Mouse (Mus musculus) kidney, adult 11 months (tissue): ENCODE measurements around the gene Qpct.

Experiments
- DNase-seq: peaks from one replicate; pipeline ENCODE4 v3.0.0; 2022

The Qpct gene

GRCm38 (mm10) chr17:79051606-79052005 is at the start of gene Qpct:
Gene Qpct (plus strand): TSS chr17:79051906.
- no peak for DNase-seq

- DNase-seq: no peak
Observed at GRCm38 (mm10) chr17:79013625-79014024, 38.1 kb upstream of the Qpct start.

GRCm38 (mm10) chr17:79014911-79015685 is 36.6 kb upstream of the Qpct start:
- DNase-seq: no peak

- no peak for DNase-seq
Observed at GRCm38 (mm10) chr17:79015831-79016230, 35.9 kb upstream of the Qpct start.

GRCm38 (mm10) chr17:79018422-79018821 is 33.3 kb upstream of the Qpct start:
- no peak for DNase-seq

- no peak for DNase-seq
Observed at GRCm38 (mm10) chr17:79019726-79020207, 31.9 kb upstream of the Qpct start.

- DNase-seq: peak; percentile 56
Observed at GRCm38 (mm10) chr17:79020208-79020983, 31.3 kb upstream of the Qpct start, which contains the start of gene Prkd3. Gene Prkd3 (minus strand): TSS chr17:79020816.

GRCm38 (mm10) chr17:79020984-79021335 is 30.7 kb upstream of the Qpct start:
- DNase-seq: no peak

- no peak for DNase-seq
Observed at GRCm38 (mm10) chr17:79022746-79023145, 29.0 kb upstream of the Qpct start.

GRCm38 (mm10) chr17:79024544-79024943 is 27.2 kb upstream of the Qpct start:
- DNase-seq: no peak

GRCm38 (mm10) chr17:79029226-79029625 is 22.5 kb upstream of the Qpct start:
- DNase-seq: no peak

GRCm38 (mm10) chr17:79031569-79031968 is 20.1 kb upstream of the Qpct start:
- DNase-seq: no peak

- DNase-seq: no peak
Observed at GRCm38 (mm10) chr17:79032782-79033181, 18.9 kb upstream of the Qpct start.

- no peak for DNase-seq
Observed at GRCm38 (mm10) chr17:79039660-79040059, 12.0 kb upstream of the Qpct start.

GRCm38 (mm10) chr17:79043705-79044104 is 8.0 kb upstream of the Qpct start:
- no peak for DNase-seq

- peak; percentile 35 for DNase-seq
Observed at GRCm38 (mm10) chr17:79052088-79052812, 544 bp downstream of the Qpct start.

GRCm38 (mm10) chr17:79058271-79058670 is 6.6 kb downstream of the Qpct start:
- DNase-seq: no peak

- no peak for DNase-seq
Observed at GRCm38 (mm10) chr17:79060221-79060620, 8.5 kb downstream of the Qpct start.

GRCm38 (mm10) chr17:79064250-79064649 is 12.5 kb downstream of the Qpct start:
- no peak for DNase-seq

GRCm38 (mm10) chr17:79068581-79068980 is 16.9 kb downstream of the Qpct start:
- DNase-seq: no peak

- no peak for DNase-seq
Observed at GRCm38 (mm10) chr17:79069019-79069418, 17.3 kb downstream of the Qpct start.

- no peak for DNase-seq
Observed at GRCm38 (mm10) chr17:79069766-79070480, 18.2 kb downstream of the Qpct start.

- no peak for DNase-seq
Observed at GRCm38 (mm10) chr17:79071951-79072350, 20.2 kb downstream of the Qpct start.
